Mouse (Mus musculus): ENCODE results near the gene Olfr206. TPM values are rescaled to one million over a fixed set of nuclear protein-coding genes. Genes with fewer than 3 reads are reported as not detected.
"Not testable (repeated sequence)": the region's sequence is repeated elsewhere in the genome, so short reads cannot be mapped to it uniquely, and the experiment has no call there.

Olfr206 gene
- not detected in 2 replicates for polyA plus RNA-seq (2015; fragmentation: Nextera tagmentation; extraction: Ambion mirVana)

DNA sequence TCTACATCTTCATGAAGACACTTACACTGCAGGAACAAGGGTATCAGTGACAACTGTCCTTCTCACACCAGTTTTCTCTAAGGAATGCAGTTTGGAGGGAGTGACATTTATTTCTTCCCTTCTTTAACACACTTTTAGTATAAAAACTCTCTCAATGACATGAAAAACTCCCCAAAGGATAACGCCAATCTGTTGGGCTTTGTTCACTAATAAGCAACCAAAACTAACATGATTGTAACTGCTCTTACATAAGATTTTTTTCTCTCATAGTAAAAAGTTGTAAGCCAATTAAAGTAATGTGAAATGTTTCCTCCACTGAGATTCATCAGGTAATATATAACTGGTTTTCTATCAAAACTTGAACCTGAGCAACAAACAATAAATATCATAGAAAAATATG lies at the start of gene Olfr206:
Gene Olfr206 (minus strand): TSS at position 101 of the 400 bp plus-strand sequence.
- H3K9ac ChIP-seq: no peak within 1 kb of the TSS
- H3K4me2 ChIP-seq: no peak within 1 kb of the TSS
- H3K27me3 ChIP-seq: no peaks in the 10 kb centered on the region
- no peaks in the 10 kb centered on the region for H3K36me3 ChIP-seq
- H3K4me3 ChIP-seq (replicated peaks): no peak within 1 kb of the TSS
- 83% methylated on average over 1 of the region's 1 CpGs for WGBS
- H3K9me3 ChIP-seq (replicated peaks): no peaks in the 10 kb centered on the region
- H3K4me1 ChIP-seq: no peaks in the 10 kb centered on the region
- no peak within 1 kb of the TSS for H3K27ac ChIP-seq
- ATAC-seq (replicated peaks; ENCODE audit: low FRiP score): no peak

GRCm38 (mm10) chr16:59393300-59393699 lies 44.3 kb upstream of the Olfr206 start:
- ATAC-seq (replicated peaks; ENCODE audit: low FRiP score): no peak
- no peak overlapping the region for H3K9ac ChIP-seq
- WGBS: 82% methylated on average over 3 of the region's 3 CpGs

GRCm38 (mm10) chr16:59363893-59364292 lies 14.8 kb upstream of the Olfr206 start, which contains the start of gene Olfr209:
TSS of gene Olfr209 (minus strand) at chr16:59363993.
- Histone ChIP-seq H3K27ac (no peak within 1 kb of the TSS), H3K4me3 (replicated peaks) (no peak within 1 kb of the TSS), H3K4me1 (no peaks in the 10 kb centered on the region), H3K9ac (no peak within 1 kb of the TSS), H3K36me3 (no peaks in the 10 kb centered on the region), H3K4me2 (no peak within 1 kb of the TSS), H3K27me3 (no peaks in the 10 kb centered on the region), H3K9me3 (replicated peaks) (no peaks in the 10 kb centered on the region)
- no peak for ATAC-seq (replicated peaks; ENCODE audit: low FRiP score)
- WGBS: 85% methylated on average over 2 of the region's 2 CpGs

More at GRCm38 (mm10) chr16:59393300-59393699, 44.3 kb upstream of the Olfr206 start:
- Histone ChIP-seq H3K36me3 (no peaks in the 10 kb centered on the region), H3K27me3 (no peaks in the 10 kb centered on the region), H3K27ac (no peak overlapping the region), H3K4me1 (no peaks in the 10 kb centered on the region), H3K4me2 (no peak overlapping the region), H3K4me3 (replicated peaks) (no peak overlapping the region), H3K9me3 (replicated peaks) (no peaks in the 10 kb centered on the region)

DNA sequence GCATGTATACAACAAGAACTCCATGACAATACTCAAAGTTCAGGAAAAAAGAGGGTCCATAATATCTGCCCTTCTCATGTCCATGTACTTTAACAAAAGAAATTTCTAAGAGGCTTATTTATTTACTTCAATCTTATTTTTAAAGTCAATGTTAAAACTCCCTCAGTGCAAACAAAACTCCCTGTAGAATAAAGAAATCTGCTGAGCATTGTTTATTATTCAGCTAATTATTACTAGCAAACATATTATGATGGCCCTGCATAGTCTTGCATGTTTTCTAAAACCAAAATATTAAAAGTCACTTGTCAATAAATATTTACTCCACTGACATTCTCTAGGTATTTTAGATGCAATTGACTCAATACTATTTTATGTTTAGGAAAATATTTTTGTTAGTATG lies 18.0 kb downstream of the Olfr206 start, which contains the start of gene Olfr205:
Gene Olfr205 (minus strand): TSS at position 101 of the 400 bp plus-strand sequence.
- ATAC-seq (replicated peaks; ENCODE audit: low FRiP score): no peak
- Histone ChIP-seq H3K4me3 (replicated peaks) (no peak within 1 kb of the TSS), H3K9ac (no peak within 1 kb of the TSS), H3K27ac (no peak within 1 kb of the TSS), H3K4me2 (no peak within 1 kb of the TSS), H3K36me3 (no peaks in the 10 kb centered on the region), H3K4me1 (no peaks in the 10 kb centered on the region), H3K9me3 (replicated peaks) (no peaks in the 10 kb centered on the region), H3K27me3 (no peaks in the 10 kb centered on the region)

- H3K27me3 ChIP-seq; H3K27ac ChIP-seq; H3K4me2 ChIP-seq; ATAC-seq (replicated peaks; ENCODE audit: low FRiP score); H3K36me3 ChIP-seq; H3K4me3 ChIP-seq (replicated peaks); H3K9ac ChIP-seq; H3K4me1 ChIP-seq; H3K9me3 ChIP-seq (replicated peaks): not testable (repeated sequence)
- WGBS: 67% methylated on average over 1 of the region's 1 CpGs
Observed at GRCm38 (mm10) chr16:59323262-59323661, 25.8 kb downstream of the Olfr206 start.

- Histone ChIP-seq H3K4me3 (replicated peaks) (no peak within 1 kb of the TSS), H3K27ac (no peak within 1 kb of the TSS), H3K4me1 (no peaks in the 10 kb centered on the region), H3K4me2 (no peak within 1 kb of the TSS), H3K9ac (no peak within 1 kb of the TSS), H3K36me3 (no peaks in the 10 kb centered on the region), H3K9me3 (replicated peaks) (no peaks in the 10 kb centered on the region), H3K27me3 (no peaks in the 10 kb centered on the region)
- ATAC-seq (replicated peaks; ENCODE audit: low FRiP score): no peak
Observed at GRCm38 (mm10) chr16:59318148-59318547, 30.9 kb downstream of the Olfr206 start, which contains the start of gene Olfr204. TSS of gene Olfr204 (minus strand) at chr16:59318248.

DNA sequence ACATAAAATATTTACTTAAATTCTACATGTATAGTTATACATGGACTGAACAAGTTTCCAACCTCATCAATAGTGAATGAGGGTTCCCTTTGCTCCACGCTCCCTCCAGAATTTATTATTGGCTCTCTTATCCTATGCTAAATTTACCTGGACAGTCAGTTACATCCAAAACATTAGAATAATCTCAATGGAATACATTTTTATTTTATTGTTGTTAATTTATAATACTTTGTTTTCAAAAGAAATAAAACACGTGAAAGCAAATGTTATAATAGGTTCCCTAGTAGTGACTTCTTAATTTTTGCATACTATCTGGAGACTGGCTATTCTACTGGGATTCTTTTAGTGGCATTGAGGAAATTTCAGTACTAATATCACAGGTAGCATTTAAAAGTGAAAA lies 50.5 kb downstream of the Olfr206 start, which contains the start of gene Olfr203:
Gene Olfr203 (plus strand): TSS at position 301 of the 400 bp plus-strand sequence.
- Histone ChIP-seq H3K27ac (no peak within 1 kb of the TSS), H3K4me1 (no peaks in the 10 kb centered on the region), H3K9me3 (replicated peaks) (no peaks in the 10 kb centered on the region), H3K4me3 (replicated peaks) (no peak within 1 kb of the TSS), H3K27me3 (no peaks in the 10 kb centered on the region), H3K4me2 (no peak within 1 kb of the TSS), H3K9ac (no peak within 1 kb of the TSS), H3K36me3 (no peaks in the 10 kb centered on the region)
- no peak for ATAC-seq (replicated peaks; ENCODE audit: low FRiP score)
- 85% methylated on average over 2 of the region's 2 CpGs for WGBS

Other genes with a start within 250 kb of the Olfr206 start
- gene Olfr193, start 237.4 kb downstream of the Olfr206 start, polyA plus RNA-seq (2015; fragmentation: Nextera tagmentation; extraction: Ambion mirVana): not detected in 2 replicates
- not detected in 2 replicates for gene Olfr194, start 228.2 kb downstream of the Olfr206 start, polyA plus RNA-seq (2015; fragmentation: Nextera tagmentation; extraction: Ambion mirVana)
- gene Olfr195, start 202.2 kb downstream of the Olfr206 start, polyA plus RNA-seq (2015; fragmentation: Nextera tagmentation; extraction: Ambion mirVana): 0.06 TPM in 1 of 2 replicates, not detected in the other
- gene Olfr196, start 178.8 kb downstream of the Olfr206 start, polyA plus RNA-seq (2015; fragmentation: Nextera tagmentation; extraction: Ambion mirVana): not detected in 2 replicates
- not detected in 2 replicates for gene Olfr198, start 145.7 kb downstream of the Olfr206 start, polyA plus RNA-seq (2015; fragmentation: Nextera tagmentation; extraction: Ambion mirVana)
- not detected in 2 replicates for gene Olfr199, start 129.5 kb downstream of the Olfr206 start, polyA plus RNA-seq (2015; fragmentation: Nextera tagmentation; extraction: Ambion mirVana)
- gene Olfr201, start 76.6 kb downstream of the Olfr206 start, polyA plus RNA-seq (2015; fragmentation: Nextera tagmentation; extraction: Ambion mirVana): not detected in 2 replicates
- gene Olfr202, start 62.5 kb downstream of the Olfr206 start, polyA plus RNA-seq (2015; fragmentation: Nextera tagmentation; extraction: Ambion mirVana): not detected in 2 replicates
- gene Olfr203, start 50.4 kb downstream of the Olfr206 start, polyA plus RNA-seq (2015; fragmentation: Nextera tagmentation; extraction: Ambion mirVana): not detected in 2 replicates
- gene Olfr204, start 31.0 kb downstream of the Olfr206 start, polyA plus RNA-seq (2015; fragmentation: Nextera tagmentation; extraction: Ambion mirVana): not detected in 2 replicates
- gene Olfr205, start 18.1 kb downstream of the Olfr206 start, polyA plus RNA-seq (2015; fragmentation: Nextera tagmentation; extraction: Ambion mirVana): not detected in 2 replicates
- not detected in 2 replicates for gene Olfr209, start 14.7 kb upstream of the Olfr206 start, polyA plus RNA-seq (2015; fragmentation: Nextera tagmentation; extraction: Ambion mirVana)
- gene Gabrr3, start 58.1 kb upstream of the Olfr206 start, polyA plus RNA-seq (2015; fragmentation: Nextera tagmentation; extraction: Ambion mirVana): not detected in 2 replicates
- 36.9 and 39.4 TPM in 2 replicates for gene Riox2, start 122.5 kb upstream of the Olfr206 start, polyA plus RNA-seq (2015; fragmentation: Nextera tagmentation; extraction: Ambion mirVana)

Data from kidney, embryonic 15.5 days (tissue).